Mouse (Mus musculus) ES-Bruce4 (cell line): Measurements from ENCODE around the gene Nrxn1.

Experiments used
- EP300 ChIP-seq: IDR thresholded peaks from 2 replicates; pipeline ENCODE4 v1.6.1; 2011; ENCODE audit warnings: low read depth, low read length; ENCODE audit not compliant: insufficient read depth
- POLR2A ChIP-seq: IDR thresholded peaks from one replicate; pipeline ENCODE4 v1.8.1; 2011; ENCODE audit warnings: low read length; ENCODE audit not compliant: insufficient read depth

GRCm38 (mm10) chr17:91136859-91137258 lies 44.0 kb upstream of the Nrxn1 start:
- TF ChIP-seq POLR2A, result no peak
- TF ChIP-seq EP300, result no peak
